Mouse (Mus musculus) neural tube, embryonic 14.5 days (tissue): ENCODE results near the gene Gpr152. TPM values are rescaled to one million over a fixed set of nuclear protein-coding genes. Genes with fewer than 3 reads are reported as not detected.
"Not testable (repeated sequence)": the region's sequence is repeated elsewhere in the genome, so short reads cannot be mapped to it uniquely, and the experiment has no call there.

ENCODE experiments used
- ATAC-seq: fragments of 200-750 bp; cut with Nextera tagmentation; 2 replicates; pipeline ENCODE4 v1.8.0; 2017; ENCODE audit warnings: low read depth, mild to moderate bottlenecking, moderate TSS enrichment, moderate library complexity
- H3K27ac ChIP-seq: fragments of 300-500 bp; sonication (generic); 2 replicates; pipeline ENCODE4 v1.5.1; 2014; ENCODE audit warnings: low read depth, mild to moderate bottlenecking, control low read depth, low read length, moderate library complexity, mixed read lengths
- H3K27me3 ChIP-seq: fragments of 300-500 bp; sonication (generic); 2 replicates; pipeline ENCODE4 v1.6.1; 2014; ENCODE audit warnings: low read length; ENCODE audit not compliant: control insufficient read depth, insufficient read depth
- H3K36me3 ChIP-seq: fragments of 300-500 bp; sonication (generic); 2 replicates; pipeline ENCODE4 v1.6.1; 2014; ENCODE audit warnings: low read length, mixed read lengths; ENCODE audit not compliant: control insufficient read depth, insufficient read depth
- H3K4me1 ChIP-seq: fragments of 300-500 bp; sonication (generic); 2 replicates; pipeline ENCODE4 v1.6.1; 2014; ENCODE audit warnings: low read length; ENCODE audit not compliant: control insufficient read depth, insufficient read depth
- H3K4me2 ChIP-seq: fragments of 300-500 bp; sonication (generic); 2 replicates; pipeline ENCODE4 v1.6.1; 2014; ENCODE audit warnings: mild to moderate bottlenecking, low read depth, low read length, control low read depth
- H3K4me3 ChIP-seq: fragments of 300-500 bp; sonication (generic); 2 replicates; pipeline ENCODE4 v1.5.1; 2014; ENCODE audit warnings: low read depth, low read length, control low read depth, mixed read lengths
- H3K9ac ChIP-seq: fragments of 300-500 bp; sonication (generic); replicated peaks from 2 replicates; pipeline ENCODE4 v1.6.1; 2014; ENCODE audit warnings: low read depth, mild to moderate bottlenecking, control low read depth, low read length, mixed read lengths
- H3K9me3 ChIP-seq: fragments of 300-500 bp; sonication (generic); 2 replicates; pipeline ENCODE4 v1.6.1; 2016; ENCODE audit warnings: low read length; ENCODE audit not compliant: control insufficient read depth
- WGBS: fragments of 180-500 bp; shearing (Covaris S2); extraction: QIAGEN DNeasy Blood & Tissue Kit; methylation state at CpG from one replicate; pipeline ENCODE4 v1.1.7; 2014; 5-methylcytosine and 5-hydroxymethylcytosine counted together
- polyA plus RNA-seq: library from polyadenylated mRNA; unstranded; fragments of >200 nt; fragmentation: Nextera tagmentation; extraction: Ambion mirVana; gene quantifications from 2 replicates; pipeline ENCODE4 v1.2.1, GENCODE M21; 2014

Gene Gpr152
- polyA plus RNA-seq, 1 experiment from 2014 or later: not detected

DNA sequence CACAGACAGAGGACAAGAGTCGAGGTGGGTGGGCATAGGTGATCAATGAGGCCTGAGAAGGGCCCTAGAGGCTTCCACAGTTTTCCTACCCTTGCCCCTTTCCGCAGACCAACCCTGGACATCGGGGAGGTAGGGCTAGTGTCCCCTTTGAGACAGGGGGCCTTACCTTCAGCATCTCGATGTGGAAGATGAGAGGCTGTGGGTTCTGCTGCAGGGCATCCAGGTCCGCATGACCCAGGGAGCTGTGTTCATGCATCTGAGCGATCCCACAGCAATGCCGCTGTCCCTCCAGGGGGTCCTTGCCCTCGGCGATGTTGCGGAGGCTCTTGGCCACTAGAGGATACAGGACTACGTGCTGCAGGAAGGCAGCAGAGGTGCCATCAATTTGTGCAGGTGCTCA lies 23.8 kb upstream of the Gpr152 start:
- ATAC-seq: no peak
- Histone ChIP-seq H3K27me3 (no peaks in the 10 kb centered on the region), H3K4me2 (no peak overlapping the region), H3K27ac (no peak overlapping the region), H3K36me3 (peaks cover 40% of the 10 kb centered on the region), H3K9me3 (no peaks in the 10 kb centered on the region), H3K4me1 (peaks cover 6% of the 10 kb centered on the region; the same call in 1 of the 2 replicates), H3K9ac (no peak overlapping the region), H3K4me3 (no peak overlapping the region)
- 83% methylated on average over 11 of the region's 11 CpGs for whole genome bisulfite sequencing

DNA sequence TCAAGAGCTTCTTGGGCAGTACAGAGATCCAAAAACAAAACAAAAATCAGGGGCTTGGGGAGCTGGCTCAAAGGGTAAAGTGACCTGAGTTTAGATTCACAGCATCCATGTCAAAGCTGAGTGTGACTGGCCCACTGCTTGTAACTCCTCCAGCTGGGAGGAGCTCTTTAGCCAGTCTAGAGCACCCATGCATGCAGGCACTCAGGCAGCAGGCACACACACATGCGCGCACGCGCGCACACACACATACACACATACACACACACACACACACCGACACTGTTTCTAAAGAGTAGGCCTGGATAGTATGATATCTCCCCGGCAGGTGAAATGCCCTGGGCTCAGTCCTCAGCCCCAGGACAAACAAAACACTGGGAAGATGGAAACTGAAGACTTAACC lies 22.6 kb upstream of the Gpr152 start:
- H3K4me2 ChIP-seq: no peak overlapping the region
- peaks cover 6% of the 10 kb centered on the region; the same call in 1 of the 2 replicates for H3K4me1 ChIP-seq
- peaks cover 36% of the 10 kb centered on the region for H3K36me3 ChIP-seq
- no peak for ATAC-seq
- H3K27me3 ChIP-seq: no peaks in the 10 kb centered on the region
- no peak overlapping the region for H3K4me3 ChIP-seq
- 98% methylated on average over 7 of the region's 7 CpGs for WGBS
- H3K9ac ChIP-seq: no peak overlapping the region
- H3K27ac ChIP-seq: no peak overlapping the region
- H3K9me3 ChIP-seq: no peaks in the 10 kb centered on the region

DNA sequence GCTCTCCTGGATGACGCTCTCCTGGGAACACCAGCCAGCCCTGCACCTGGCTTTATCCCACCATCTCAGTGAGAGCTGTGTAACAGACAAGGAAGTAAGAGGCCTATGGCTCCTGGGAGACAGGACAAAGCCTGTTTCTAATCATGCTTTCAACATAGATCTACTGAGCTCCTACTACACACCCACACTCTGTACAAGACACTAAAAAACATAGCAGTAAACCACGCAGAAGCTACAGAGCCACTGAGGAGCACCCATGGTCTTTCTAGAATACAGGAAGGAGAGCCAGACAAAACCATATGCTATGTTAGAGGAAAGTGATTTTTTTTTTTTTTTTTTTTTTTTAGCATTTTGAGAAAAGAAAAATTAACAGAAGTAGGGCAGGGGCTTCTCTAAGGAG lies 21.2 kb upstream of the Gpr152 start:
- no peak overlapping the region for H3K4me2 ChIP-seq
- H3K27ac ChIP-seq: no peak overlapping the region
- H3K9ac ChIP-seq: no peak overlapping the region
- no peak overlapping the region for H3K4me3 ChIP-seq
- no peak for ATAC-seq
- H3K36me3 ChIP-seq: peaks cover 27% of the 10 kb centered on the region
- 97% methylated on average over 2 of the region's 2 CpGs for WGBS
- H3K27me3 ChIP-seq: no peaks in the 10 kb centered on the region
- peaks cover 6% of the 10 kb centered on the region; the same call in 1 of the 2 replicates for H3K4me1 ChIP-seq
- no peaks in the 10 kb centered on the region for H3K9me3 ChIP-seq

DNA sequence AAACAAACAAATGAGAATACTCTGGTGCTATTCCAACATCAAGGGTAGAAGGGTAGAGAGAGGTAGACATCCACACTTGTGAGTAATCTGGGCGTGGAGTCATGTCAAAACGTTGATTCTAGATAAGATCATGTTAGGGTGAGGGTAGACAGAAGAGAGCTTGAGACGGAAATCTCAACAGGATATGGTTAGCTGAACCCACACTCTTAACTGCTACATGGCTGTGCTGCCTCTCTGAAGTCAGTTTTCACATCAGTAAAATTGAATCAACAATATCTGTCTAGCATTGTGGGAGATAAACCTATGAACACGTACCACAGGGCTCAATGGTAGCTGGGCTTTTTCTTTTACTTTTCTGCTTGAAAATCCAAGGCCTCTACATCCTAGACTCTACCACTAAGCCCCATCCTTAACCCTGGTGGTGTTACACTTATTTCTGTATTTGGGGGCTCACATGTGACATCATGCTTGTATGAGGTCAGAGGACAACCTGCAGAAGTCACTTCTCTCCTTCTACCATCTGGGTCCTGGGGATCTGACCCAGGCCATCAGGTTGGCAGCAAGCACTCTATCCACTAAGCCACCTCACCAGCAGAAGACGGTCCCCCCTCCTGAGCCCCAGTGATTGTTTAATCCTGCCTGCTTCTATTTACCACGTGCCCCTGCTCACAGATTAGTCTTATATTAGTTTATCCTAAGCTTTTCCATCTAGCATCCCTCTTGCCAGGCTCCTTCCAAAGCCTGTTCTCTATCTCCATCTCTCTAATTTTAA lies 19.7 kb upstream of the Gpr152 start:
- no peak for ATAC-seq
- H3K27me3 ChIP-seq: no peaks in the 10 kb centered on the region
- H3K9ac ChIP-seq: no peak overlapping the region
- peaks cover 6% of the 10 kb centered on the region; the same call in 1 of the 2 replicates for H3K4me1 ChIP-seq
- no peak overlapping the region for H3K4me3 ChIP-seq
- H3K27ac ChIP-seq: no peak overlapping the region
- peaks cover 12% of the 10 kb centered on the region for H3K36me3 ChIP-seq
- H3K4me2 ChIP-seq: no peak overlapping the region
- 95% methylated on average over 6 of the region's 6 CpGs for WGBS
- H3K9me3 ChIP-seq: no peaks in the 10 kb centered on the region

DNA sequence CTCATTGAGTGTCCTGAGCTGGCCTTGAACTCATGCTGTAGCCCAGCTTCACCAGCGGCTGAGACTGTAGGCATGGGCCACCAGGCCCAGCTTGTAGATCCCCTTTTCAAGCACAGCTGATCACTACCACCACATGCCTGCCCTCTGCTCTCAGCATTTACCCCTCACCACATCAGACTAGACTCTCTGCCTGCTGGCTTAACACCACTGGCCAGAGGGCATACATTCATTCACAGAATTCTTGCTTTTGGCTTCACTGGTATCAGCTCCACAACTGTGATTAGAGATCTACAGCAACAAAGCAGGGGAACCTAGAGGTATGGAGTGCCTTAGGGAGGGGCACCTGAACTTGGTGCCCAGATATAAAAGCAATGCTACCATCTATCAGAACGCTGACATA lies 19.1 kb upstream of the Gpr152 start:
- Histone ChIP-seq H3K36me3 (peaks cover 6% of the 10 kb centered on the region), H3K9ac (no peak overlapping the region), H3K4me3 (peak overlapping the region; percentile 40; the same call in 1 of the 2 replicates), H3K4me2 (peak overlapping the region; percentile 41), H3K27me3 (no peaks in the 10 kb centered on the region), H3K9me3 (no peaks in the 10 kb centered on the region), H3K4me1 (peaks cover 6% of the 10 kb centered on the region; the same call in 1 of the 2 replicates), H3K27ac (no peak overlapping the region)
- ATAC-seq: no peak
- WGBS: 93% methylated on average over 2 of the region's 2 CpGs

DNA sequence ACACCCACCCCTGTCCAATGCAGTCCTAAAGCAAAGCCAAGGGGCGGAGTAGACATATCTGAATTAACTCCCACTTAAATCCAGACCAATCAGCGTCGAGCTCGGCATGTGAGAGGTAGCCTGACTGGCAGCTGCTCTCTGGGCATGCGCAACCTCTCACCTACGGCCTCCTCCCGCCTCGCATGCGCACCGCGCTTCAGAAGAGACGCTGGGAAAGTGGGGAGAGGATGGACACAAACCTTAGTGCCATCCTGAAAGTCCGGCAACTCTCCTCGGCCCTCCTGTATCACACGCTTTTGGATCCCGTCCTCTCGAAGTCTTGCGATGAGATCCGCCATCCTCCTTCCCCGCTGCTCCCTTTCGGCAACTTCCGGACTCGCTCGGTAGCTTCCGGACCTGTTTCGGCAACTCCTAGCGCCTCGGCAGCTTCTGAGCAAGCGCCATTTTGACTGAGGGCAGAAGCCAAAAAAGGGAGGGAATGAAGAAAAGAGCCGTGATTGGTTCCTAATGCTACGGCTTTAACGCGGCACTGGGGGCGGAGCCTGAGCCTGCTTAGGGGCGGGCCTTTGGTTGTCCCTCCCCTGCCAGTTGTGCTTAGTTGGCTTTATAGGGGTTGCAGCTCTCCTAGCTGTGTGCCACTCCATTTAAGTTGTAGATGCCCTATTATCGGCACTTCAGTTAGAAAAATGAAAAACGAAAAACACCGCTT lies 18.3 kb upstream of the Gpr152 start:
- Histone ChIP-seq H3K9ac (peak overlapping the region; percentile 43; the same call in 1 of the 2 replicates), H3K4me1 (peaks cover 6% of the 10 kb centered on the region; the same call in 1 of the 2 replicates), H3K27me3 (no peaks in the 10 kb centered on the region), H3K36me3 (peaks cover 4% of the 10 kb centered on the region; the same call in 1 of the 2 replicates), H3K4me3 (peak overlapping the region; percentile 40), H3K4me2 (peak overlapping the region; percentile 41), H3K27ac (peak overlapping the region; percentile 76; the same call in 1 of the 2 replicates), H3K9me3 (no peaks in the 10 kb centered on the region)
- 4% methylated on average over 38 of the region's 38 CpGs for WGBS
- ATAC-seq: peak; percentile 84

DNA sequence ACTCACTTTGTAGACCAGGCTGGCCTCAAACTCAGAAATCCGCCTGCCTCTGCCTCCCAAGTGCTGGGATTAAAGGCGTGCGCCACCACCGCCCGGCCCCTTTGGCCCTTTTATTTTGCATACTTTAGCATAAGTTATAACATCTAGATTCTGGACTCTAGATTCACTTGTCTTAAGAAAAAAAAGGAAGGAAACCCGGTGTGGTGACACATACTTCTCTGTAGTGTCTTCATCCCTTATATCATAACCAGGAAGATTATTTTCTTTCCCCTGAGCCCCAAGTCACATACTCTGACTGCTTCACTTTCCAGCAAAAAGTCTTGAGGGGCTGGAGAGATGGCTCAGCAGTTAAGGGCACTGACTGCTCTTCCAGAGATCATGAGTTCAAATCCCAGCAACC lies 17.7 kb upstream of the Gpr152 start:
- H3K9me3 ChIP-seq, H3K4me2 ChIP-seq: not testable (repeated sequence)
- WGBS: 56% methylated on average over 6 of the region's 6 CpGs

DNA sequence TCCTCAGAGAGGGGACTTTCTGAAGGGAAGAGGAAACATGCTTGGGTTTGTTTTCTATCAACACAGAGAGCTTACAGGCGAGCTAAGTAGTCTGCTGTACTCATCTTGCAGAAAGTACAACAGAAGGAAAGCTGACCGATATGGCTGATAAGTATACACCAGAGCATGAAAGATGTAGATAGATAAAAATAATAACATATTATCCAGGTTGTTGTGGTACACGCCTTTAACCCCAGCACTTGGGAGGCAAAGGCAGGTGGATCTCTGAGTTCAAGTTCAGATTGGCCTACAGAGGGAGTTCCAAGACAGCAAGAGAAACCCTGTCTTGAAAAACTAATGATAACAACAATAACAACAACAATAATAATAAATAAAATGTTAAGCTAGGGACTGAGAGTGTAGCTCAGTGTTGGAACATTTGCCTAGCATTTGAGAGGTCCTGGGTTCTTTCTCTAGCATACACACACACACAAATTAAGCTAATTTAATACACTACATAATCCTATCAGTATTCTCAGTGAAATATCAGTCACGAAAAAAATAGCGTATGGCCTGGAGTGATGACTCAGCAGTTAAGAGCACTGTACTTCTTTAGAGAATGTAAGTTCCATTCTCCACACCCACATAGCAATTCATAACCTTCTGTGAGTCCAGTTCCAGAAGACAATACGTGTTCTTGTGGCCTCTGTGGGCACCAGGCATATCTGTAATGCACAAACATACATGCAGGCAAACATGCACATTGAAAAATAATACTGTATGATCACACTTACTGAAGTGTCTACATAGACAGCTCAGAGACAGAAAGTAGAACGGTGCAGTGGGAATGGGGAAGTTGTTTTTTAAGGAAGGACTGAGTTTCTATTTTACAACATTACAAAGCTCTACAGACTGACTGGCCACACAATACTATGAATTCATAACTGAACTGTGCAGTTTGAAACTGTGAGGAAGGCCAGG lies 16.9 kb upstream of the Gpr152 start:
- H3K4me2 ChIP-seq: no peak overlapping the region
- no peak overlapping the region for H3K9ac ChIP-seq
- no peaks in the 10 kb centered on the region for H3K36me3 ChIP-seq
- no peak for ATAC-seq
- no peaks in the 10 kb centered on the region for H3K9me3 ChIP-seq
- H3K4me3 ChIP-seq: no peak overlapping the region
- H3K27me3 ChIP-seq: no peaks in the 10 kb centered on the region
- H3K4me1 ChIP-seq: peaks cover 13% of the 10 kb centered on the region
- no peak overlapping the region for H3K27ac ChIP-seq
- WGBS: 87% methylated on average over 7 of the region's 7 CpGs

More for the DNA sequence above, 17.7 kb upstream of the Gpr152 start:
- H3K27ac ChIP-seq, H3K9ac ChIP-seq, H3K36me3 ChIP-seq, ATAC-seq, H3K27me3 ChIP-seq, H3K4me3 ChIP-seq: not testable (repeated sequence)
- H3K4me1 ChIP-seq: peaks cover 10% of the 10 kb centered on the region
